Mouse (Mus musculus): ENCODE data around the gene Vmn1r28. TPM values are rescaled to one million over a fixed set of nuclear protein-coding genes. Genes with fewer than 3 reads are reported as not detected.

Vmn1r28 gene
- not detected for total RNA-seq (2023)

DNA sequence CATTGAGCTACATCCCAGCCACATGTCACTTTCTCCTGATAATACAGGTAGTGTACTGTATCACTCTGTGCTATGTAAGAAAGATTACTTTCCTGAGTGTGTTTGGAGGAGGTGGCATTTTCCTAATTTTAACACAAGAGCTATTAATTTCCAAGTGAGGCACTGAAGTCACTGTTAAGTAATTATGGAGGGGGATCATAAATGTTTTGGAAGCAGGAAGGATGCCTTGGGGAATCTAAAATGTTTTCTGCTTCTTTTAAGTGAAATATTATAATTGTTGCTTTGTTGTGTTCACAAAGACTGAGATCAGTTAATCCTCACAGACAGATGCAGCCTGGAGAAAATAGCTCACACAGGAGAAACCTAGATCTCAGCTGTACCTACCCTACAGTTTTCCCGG, at the start of gene Vmn1r28:
Gene Vmn1r28, plus strand, starts transcription at position 301 of the 400 bp plus-strand sequence.

DNA sequence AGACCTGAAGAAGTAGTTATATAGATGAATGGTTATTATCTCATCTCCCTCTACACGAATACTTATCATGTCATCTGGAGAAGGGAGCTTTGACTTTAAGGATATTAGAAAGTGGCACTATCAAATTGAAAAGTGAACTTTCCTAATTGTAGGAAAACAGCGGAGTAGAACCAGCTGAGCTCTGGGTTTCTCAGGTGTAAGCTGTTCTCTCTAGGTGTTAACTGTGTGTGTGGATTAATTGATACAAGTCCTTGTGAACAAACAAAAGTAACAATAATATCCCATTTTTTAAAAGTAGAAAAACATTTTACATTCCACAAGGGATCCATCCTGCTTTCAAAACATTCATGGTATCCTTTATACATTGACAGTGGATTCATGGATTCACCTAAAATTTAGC, 43.1 kb upstream of the Vmn1r28 start, which contains the start of gene Vmn1r27:
Gene Vmn1r27, minus strand, starts transcription at position 101 of the 400 bp plus-strand sequence.

DNA sequence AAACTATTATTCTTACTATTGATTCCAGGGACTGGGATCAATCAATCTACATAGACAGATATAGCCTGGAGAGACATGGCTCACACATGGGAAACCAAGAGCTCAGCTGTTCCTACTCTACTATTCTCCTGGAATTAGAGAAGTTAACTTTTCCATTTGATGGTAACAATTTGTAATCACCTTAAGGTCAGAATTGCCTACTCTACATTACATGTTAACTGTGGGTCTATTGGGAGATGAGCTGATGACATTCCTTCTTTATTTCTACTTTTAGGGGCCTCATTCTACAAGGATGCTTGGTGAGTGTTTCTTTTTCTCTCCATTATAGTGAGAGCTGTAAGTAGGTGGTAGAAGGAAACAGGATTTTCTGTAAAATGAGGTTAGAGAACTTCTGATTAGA, 39.4 kb downstream of the Vmn1r28 start, which contains the start of gene Vmn1r29:
Gene Vmn1r29, plus strand, starts transcription at position 301 of the 400 bp plus-strand sequence.

Other genes starting within 250 kb of the Vmn1r28 start
- not detected for gene Vmn1r26, start 246.9 kb upstream of the Vmn1r28 start, total RNA-seq (2023)
- not detected for gene Vmn1r27, start 43.2 kb upstream of the Vmn1r28 start, total RNA-seq (2023)
- not detected for gene Vmn1r29, start 39.5 kb downstream of the Vmn1r28 start, total RNA-seq (2023)
- gene Vmn1r30, start 181.3 kb downstream of the Vmn1r28 start, total RNA-seq (2023) = not detected
- gene Vmn1r31, start 213.3 kb downstream of the Vmn1r28 start, total RNA-seq (2023) = not detected